Mouse (Mus musculus): ENCODE results near the gene Tmco1. TPM values are rescaled to one million over a fixed set of nuclear protein-coding genes. Genes with fewer than 3 reads are reported as not detected.
A peak's percentile ranks its signal among the peaks of the same experiment; 100 is the strongest.

Gene Tmco1
- polyA plus RNA-seq, 1 experiment from 2014 or later: 125 TPM

DNA sequence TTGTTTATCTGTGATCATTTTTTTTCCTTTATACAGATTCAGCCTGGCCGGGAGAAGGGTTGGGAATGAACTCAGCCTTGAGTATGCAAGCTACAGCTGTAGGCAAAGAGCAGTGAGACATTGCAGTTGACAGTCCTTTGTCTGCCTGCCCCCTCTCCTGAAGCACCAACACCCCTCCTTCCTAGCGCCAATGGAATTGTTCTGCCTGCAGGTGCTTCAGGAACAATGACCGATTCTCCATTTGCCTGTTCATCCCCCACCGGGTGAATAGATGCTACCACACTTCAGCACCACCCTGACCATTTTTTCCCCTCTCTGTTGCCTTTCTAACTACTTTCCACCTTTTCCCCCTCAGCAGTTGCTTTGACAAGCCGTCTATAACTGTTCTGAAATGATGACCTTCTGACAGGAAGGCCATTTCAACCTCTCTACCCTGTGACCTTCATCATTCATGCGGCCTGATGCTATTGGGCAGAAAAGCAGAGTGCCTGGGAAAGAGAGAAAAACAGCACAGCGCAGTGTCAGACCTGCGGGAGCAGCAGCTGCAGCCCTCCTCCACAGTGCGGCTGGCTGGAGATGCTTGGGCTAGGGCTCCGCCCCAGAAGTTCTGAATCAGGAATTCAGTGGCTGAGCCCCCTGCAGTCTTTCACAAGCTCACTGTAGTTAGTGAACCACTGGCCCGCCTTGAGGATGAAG, 18.5 kb upstream of the Tmco1 start:
- 5% methylated on average over 11 of the region's 11 CpGs for WGBS

DNA sequence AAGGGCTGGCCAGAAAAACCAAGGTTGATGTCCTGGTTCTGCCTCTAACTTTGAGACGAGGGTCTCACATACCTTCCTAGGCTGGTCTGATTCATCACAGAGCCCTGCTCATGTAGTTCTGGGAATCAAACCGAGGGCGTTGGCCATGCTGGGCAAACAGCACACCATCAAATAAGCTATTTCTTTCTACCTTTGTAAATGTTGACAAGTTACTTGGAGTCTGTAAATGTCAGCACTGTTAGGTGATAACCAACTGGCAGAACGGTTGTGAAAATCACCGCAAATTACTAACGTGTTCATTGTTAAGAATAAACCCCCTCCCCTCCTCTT, 17.9 kb upstream of the Tmco1 start:
- H3K4me1 ChIP-seq (replicated peaks; ENCODE audit: control insufficient read depth, insufficient read depth, low read length): peaks cover 14% of the 10 kb centered on the region
- H3K36me3 ChIP-seq (ENCODE audit: control insufficient read depth, insufficient read depth, low read length): no peaks in the 10 kb centered on the region
- H3K9me3 ChIP-seq (ENCODE audit: control insufficient read depth, low read length): no peaks in the 10 kb centered on the region
- H3K4me2 ChIP-seq (ENCODE audit: low read depth, low read length): no peak overlapping the region
- no peak overlapping the region for H3K4me3 ChIP-seq (ENCODE audit: low read length)
- WGBS: 28% methylated on average over 6 of the region's 6 CpGs
- H3K27me3 ChIP-seq (ENCODE audit: control insufficient read depth, insufficient read depth, low read depth, low read length): peaks cover 3% of the 10 kb centered on the region; the same call in 1 of the 2 replicates
- H3K27ac ChIP-seq (ENCODE audit: low read length): no peak overlapping the region
- ATAC-seq (ENCODE audit: low read depth): no peak
- H3K9ac ChIP-seq (ENCODE audit: low read length): no peak overlapping the region

More for the DNA sequence above, 18.5 kb upstream of the Tmco1 start:
- Histone ChIP-seq H3K4me2 (ENCODE audit: low read depth, low read length) (no peak overlapping the region), H3K9ac (ENCODE audit: low read length) (no peak overlapping the region), H3K4me3 (ENCODE audit: low read length) (no peak overlapping the region), H3K4me1 (replicated peaks; ENCODE audit: control insufficient read depth, insufficient read depth, low read length) (peaks cover 14% of the 10 kb centered on the region), H3K36me3 (ENCODE audit: control insufficient read depth, insufficient read depth, low read length) (no peaks in the 10 kb centered on the region), H3K9me3 (ENCODE audit: control insufficient read depth, low read length) (no peaks in the 10 kb centered on the region), H3K27me3 (ENCODE audit: control insufficient read depth, insufficient read depth, low read depth, low read length) (peaks cover 3% of the 10 kb centered on the region; the same call in 1 of the 2 replicates), H3K27ac (ENCODE audit: low read length) (no peak overlapping the region)
- no peak for ATAC-seq (ENCODE audit: low read depth)

DNA sequence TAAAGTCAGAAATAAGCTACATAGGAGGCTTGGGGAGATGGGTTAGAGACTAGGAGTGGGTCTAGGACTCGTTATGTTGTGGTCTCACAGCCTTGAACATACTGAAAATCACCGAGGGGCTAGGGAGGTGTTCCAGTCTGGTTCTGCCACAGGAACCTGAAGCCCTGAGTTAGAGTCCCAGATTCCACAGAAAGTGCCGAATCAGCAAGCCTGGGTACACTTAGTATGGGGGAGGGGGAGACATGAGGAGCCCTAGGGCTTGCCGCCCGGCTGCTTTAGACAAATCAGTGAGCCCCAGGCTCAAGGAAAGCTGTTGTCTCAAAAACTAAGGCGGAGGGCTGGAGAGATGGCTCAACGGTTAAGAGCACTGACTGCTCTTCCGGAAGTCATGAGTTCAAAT, 16.6 kb upstream of the Tmco1 start:
- WGBS: 75% methylated on average over 8 of the region's 8 CpGs
- peaks cover 3% of the 10 kb centered on the region; the same call in 1 of the 2 replicates for H3K27me3 ChIP-seq (ENCODE audit: control insufficient read depth, insufficient read depth, low read depth, low read length)
- peaks cover 10% of the 10 kb centered on the region for H3K4me1 ChIP-seq (replicated peaks; ENCODE audit: control insufficient read depth, insufficient read depth, low read length)
- no peak overlapping the region for H3K27ac ChIP-seq (ENCODE audit: low read length)
- no peak overlapping the region for H3K4me3 ChIP-seq (ENCODE audit: low read length)
- H3K36me3 ChIP-seq (ENCODE audit: control insufficient read depth, insufficient read depth, low read length): no peaks in the 10 kb centered on the region
- H3K9me3 ChIP-seq (ENCODE audit: control insufficient read depth, low read length): no peaks in the 10 kb centered on the region
- H3K9ac ChIP-seq (ENCODE audit: low read length): no peak overlapping the region
- ATAC-seq (ENCODE audit: low read depth): no peak
- H3K4me2 ChIP-seq (ENCODE audit: low read depth, low read length): no peak overlapping the region

DNA sequence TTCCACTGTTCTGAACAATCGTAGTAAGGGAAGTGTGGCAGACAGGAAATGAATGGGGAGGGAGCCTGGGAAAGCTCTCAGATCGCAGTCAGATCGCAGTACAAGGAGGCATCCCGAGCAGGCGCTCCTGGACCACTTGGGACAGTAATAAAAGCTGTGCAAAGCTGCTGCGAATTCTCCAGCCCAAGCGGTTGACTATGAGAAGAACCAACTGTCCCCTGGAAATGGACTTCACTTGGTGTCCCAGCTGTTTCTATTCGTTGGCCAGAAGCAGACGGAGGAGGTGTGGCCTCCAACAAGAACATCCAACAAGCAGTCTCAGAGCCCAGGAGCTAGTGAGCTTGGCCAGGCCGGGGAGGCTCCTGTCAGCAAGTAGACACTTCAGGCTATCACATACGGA, 15.7 kb upstream of the Tmco1 start:
- Histone ChIP-seq H3K9me3 (ENCODE audit: control insufficient read depth, low read length) (no peaks in the 10 kb centered on the region), H3K27ac (ENCODE audit: low read length) (peak overlapping the region; percentile 60), H3K4me1 (replicated peaks; ENCODE audit: control insufficient read depth, insufficient read depth, low read length) (peaks cover 10% of the 10 kb centered on the region), H3K9ac (ENCODE audit: low read length) (no peak overlapping the region), H3K4me3 (ENCODE audit: low read length) (no peak overlapping the region), H3K36me3 (ENCODE audit: control insufficient read depth, insufficient read depth, low read length) (no peaks in the 10 kb centered on the region), H3K27me3 (ENCODE audit: control insufficient read depth, insufficient read depth, low read depth, low read length) (peaks cover 3% of the 10 kb centered on the region; the same call in 1 of the 2 replicates), H3K4me2 (ENCODE audit: low read depth, low read length) (no peak overlapping the region)
- 17% methylated on average over 11 of the region's 11 CpGs for WGBS
- peak; percentile 94 for ATAC-seq (ENCODE audit: low read depth)

- H3K27ac ChIP-seq (ENCODE audit: low read length): no peak overlapping the region
- H3K4me2 ChIP-seq (ENCODE audit: low read depth, low read length): no peak overlapping the region
- H3K27me3 ChIP-seq (ENCODE audit: control insufficient read depth, insufficient read depth, low read depth, low read length): no peaks in the 10 kb centered on the region
- no peak overlapping the region for H3K9ac ChIP-seq (ENCODE audit: low read length)
- H3K36me3 ChIP-seq (ENCODE audit: control insufficient read depth, insufficient read depth, low read length): no peaks in the 10 kb centered on the region
- H3K9me3 ChIP-seq (ENCODE audit: control insufficient read depth, low read length): no peaks in the 10 kb centered on the region
- H3K4me1 ChIP-seq (replicated peaks; ENCODE audit: control insufficient read depth, insufficient read depth, low read length): peaks cover 4% of the 10 kb centered on the region; the same call in 1 of the 2 replicates
- 65% methylated on average over 13 of the region's 13 CpGs for WGBS
- no peak overlapping the region for H3K4me3 ChIP-seq (ENCODE audit: low read length)
- ATAC-seq (ENCODE audit: low read depth): no peak
Measured at GRCm38 (mm10) chr1:167295679-167296402, 12.3 kb upstream of the Tmco1 start.

GRCm38 (mm10) chr1:167300122-167300521, 8.1 kb upstream of the Tmco1 start:
- H3K27ac ChIP-seq (ENCODE audit: low read length): no peak overlapping the region
- H3K9ac ChIP-seq (ENCODE audit: low read length): no peak overlapping the region
- H3K27me3 ChIP-seq (ENCODE audit: control insufficient read depth, insufficient read depth, low read depth, low read length): no peaks in the 10 kb centered on the region
- no peak overlapping the region for H3K4me2 ChIP-seq (ENCODE audit: low read depth, low read length)
- no peaks in the 10 kb centered on the region for H3K36me3 ChIP-seq (ENCODE audit: control insufficient read depth, insufficient read depth, low read length)
- H3K9me3 ChIP-seq (ENCODE audit: control insufficient read depth, low read length): no peaks in the 10 kb centered on the region
- 59% methylated on average over 2 of the region's 2 CpGs for whole genome bisulfite sequencing
- ATAC-seq (ENCODE audit: low read depth): no peak
- no peaks in the 10 kb centered on the region for H3K4me1 ChIP-seq (replicated peaks; ENCODE audit: control insufficient read depth, insufficient read depth, low read length)
- no peak overlapping the region for H3K4me3 ChIP-seq (ENCODE audit: low read length)

DNA sequence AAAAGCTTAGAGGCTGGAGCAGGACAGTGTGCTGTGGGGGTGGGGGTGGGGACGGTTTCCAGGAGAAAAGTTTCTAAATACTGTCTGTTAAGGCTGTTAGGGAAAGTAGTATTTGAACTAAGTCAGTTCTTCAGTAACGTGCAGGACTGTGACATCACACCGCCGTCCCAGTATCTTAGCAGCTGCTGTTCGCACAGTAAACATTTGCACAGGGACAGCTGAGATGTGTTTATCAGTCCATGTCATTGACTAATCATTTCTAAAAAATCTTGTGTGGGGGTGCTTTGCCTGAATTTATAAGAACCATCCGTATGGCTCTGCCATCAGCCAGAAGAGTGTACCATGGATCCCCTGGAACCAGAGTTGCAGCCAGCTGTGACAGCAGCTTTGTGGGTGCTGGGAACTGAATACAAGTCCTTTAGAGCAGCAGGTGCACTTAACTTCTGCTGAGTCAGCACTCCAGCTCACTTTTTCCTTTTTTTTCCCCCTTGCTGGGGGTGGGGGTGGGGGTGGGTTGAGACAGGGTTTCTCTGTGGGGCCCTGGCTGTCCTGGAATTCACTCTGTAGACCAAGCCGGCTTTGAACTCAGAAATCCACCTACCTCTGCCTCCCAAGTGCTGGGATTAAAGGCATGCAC, 2.6 kb upstream of the Tmco1 start:
- Histone ChIP-seq H3K4me3 (ENCODE audit: low read length) (no peak overlapping the region), H3K4me1 (replicated peaks; ENCODE audit: control insufficient read depth, insufficient read depth, low read length) (peaks cover 8% of the 10 kb centered on the region), H3K9ac (ENCODE audit: low read length) (no peak overlapping the region), H3K4me2 (ENCODE audit: low read depth, low read length) (no peak overlapping the region), H3K27ac (ENCODE audit: low read length) (no peak overlapping the region), H3K27me3 (ENCODE audit: control insufficient read depth, insufficient read depth, low read depth, low read length) (no peaks in the 10 kb centered on the region), H3K9me3 (ENCODE audit: control insufficient read depth, low read length) (no peaks in the 10 kb centered on the region), H3K36me3 (ENCODE audit: control insufficient read depth, insufficient read depth, low read length) (peaks cover 2% of the 10 kb centered on the region; the same call in 1 of the 2 replicates)
- WGBS: 22% methylated on average over 7 of the region's 7 CpGs
- no peak for ATAC-seq (ENCODE audit: low read depth)

DNA sequence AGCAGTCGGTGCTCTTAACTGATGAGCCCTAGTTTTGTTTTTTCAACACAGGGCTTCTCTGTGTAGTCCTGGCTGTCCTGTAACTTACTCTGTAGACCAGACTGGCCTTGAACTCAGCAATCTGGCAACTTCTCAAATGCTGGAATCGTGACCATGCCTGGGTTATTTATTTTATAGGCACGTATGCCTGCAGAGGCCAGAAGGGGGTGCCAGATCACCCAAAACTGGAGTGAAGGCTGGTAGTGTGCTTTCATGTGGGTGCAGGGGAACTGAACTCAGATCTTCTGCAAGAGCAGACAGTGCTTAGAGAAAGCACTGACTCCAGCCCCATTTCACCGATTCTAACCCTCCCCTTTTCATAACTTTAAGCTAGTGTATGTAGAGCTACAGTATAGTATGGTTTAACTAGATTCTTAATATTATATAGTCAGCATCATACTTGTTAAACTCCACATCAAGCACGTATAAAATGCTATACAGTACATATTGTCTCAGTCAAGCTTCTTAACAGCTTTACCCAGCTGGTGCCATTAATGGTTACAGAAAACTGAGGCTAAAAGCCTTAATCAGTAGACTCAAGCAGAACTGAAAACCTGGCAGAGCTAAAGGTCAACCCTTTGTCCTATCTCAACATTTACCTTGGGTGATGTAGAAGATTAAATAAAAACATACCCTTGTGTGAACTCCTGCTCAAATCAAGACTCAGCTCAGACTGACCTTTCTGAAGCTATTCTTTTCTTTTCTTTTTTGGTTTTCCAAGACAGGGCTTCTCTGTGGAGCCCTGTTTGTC, 1.5 kb upstream of the Tmco1 start:
- Histone ChIP-seq H3K27ac (ENCODE audit: low read length) (no peak overlapping the region), H3K9ac (ENCODE audit: low read length) (no peak overlapping the region), H3K4me2 (ENCODE audit: low read depth, low read length) (no peak overlapping the region), H3K9me3 (ENCODE audit: control insufficient read depth, low read length) (no peaks in the 10 kb centered on the region), H3K4me1 (replicated peaks; ENCODE audit: control insufficient read depth, insufficient read depth, low read length) (peaks cover 8% of the 10 kb centered on the region), H3K4me3 (ENCODE audit: low read length) (no peak overlapping the region), H3K36me3 (ENCODE audit: control insufficient read depth, insufficient read depth, low read length) (peaks cover 2% of the 10 kb centered on the region; the same call in 1 of the 2 replicates), H3K27me3 (ENCODE audit: control insufficient read depth, insufficient read depth, low read depth, low read length) (no peaks in the 10 kb centered on the region)
- ATAC-seq (ENCODE audit: low read depth): no peak
- 56% methylated on average over 5 of the region's 5 CpGs for WGBS

Data from lung, embryonic 16.5 days (tissue).